Mouse (Mus musculus) hindbrain, embryonic 16.5 days (tissue): ENCODE measurements around the gene Wdfy4. TPM values are rescaled to one million over a fixed set of nuclear protein-coding genes. Genes with fewer than 3 reads are reported as not detected.
A peak's percentile ranks its signal among the peaks of the same experiment; 100 is the strongest.

ENCODE experiments used
- ATAC-seq: fragments of 200-750 bp; cut with Nextera tagmentation; 2 replicates; pipeline ENCODE4 v1.8.0; 2017; ENCODE audit warnings: moderate TSS enrichment, moderate library complexity
- H3K27ac ChIP-seq: fragments of 300-500 bp; sonication (generic); 2 replicates; pipeline ENCODE4 v1.5.1; 2014; ENCODE audit warnings: low read depth, mild to moderate bottlenecking, control low read depth, low read length, moderate library complexity
- H3K27me3 ChIP-seq: fragments of 300-500 bp; sonication (generic); replicated peaks from 2 replicates; pipeline ENCODE4 v1.6.1; 2014; ENCODE audit warnings: low read length; ENCODE audit not compliant: control insufficient read depth, insufficient read depth
- H3K36me3 ChIP-seq: fragments of 300-500 bp; sonication (generic); 2 replicates; pipeline ENCODE4 v1.6.1; 2014; ENCODE audit warnings: mild to moderate bottlenecking, low read length, moderate library complexity, mixed read lengths; ENCODE audit not compliant: control insufficient read depth, insufficient read depth
- H3K4me1 ChIP-seq: fragments of 300-500 bp; sonication (generic); 2 replicates; pipeline ENCODE4 v1.6.1; 2014; ENCODE audit warnings: low read depth, low read length; ENCODE audit not compliant: control insufficient read depth, insufficient read depth
- H3K4me2 ChIP-seq: fragments of 300-500 bp; sonication (generic); 2 replicates; pipeline ENCODE4 v1.6.1; 2014; ENCODE audit warnings: mild to moderate bottlenecking, low read length, control low read depth, moderate library complexity
- H3K4me3 ChIP-seq: fragments of 300-500 bp; sonication (generic); 2 replicates; pipeline ENCODE4 v1.5.1; 2014; ENCODE audit warnings: mild to moderate bottlenecking, low read length, control low read depth, moderate library complexity
- H3K9ac ChIP-seq: fragments of 300-500 bp; sonication (generic); 2 replicates; pipeline ENCODE4 v1.6.1; 2014; ENCODE audit warnings: low read depth, mild to moderate bottlenecking, control low read depth, low read length, moderate library complexity
- H3K9me3 ChIP-seq: fragments of 300-500 bp; sonication (generic); 2 replicates; pipeline ENCODE4 v1.6.1; 2014; ENCODE audit warnings: mild to moderate bottlenecking, low read length, moderate library complexity; ENCODE audit not compliant: control insufficient read depth
- WGBS: fragments of 180-500 bp; shearing (Covaris S2); extraction: QIAGEN DNeasy Blood & Tissue Kit; methylation state at CpG from one replicate; pipeline ENCODE4 v1.1.7; 2014; 5-methylcytosine and 5-hydroxymethylcytosine counted together
- polyA plus RNA-seq: library from polyadenylated mRNA; unstranded; fragments of >200 nt; fragmentation: Nextera tagmentation; extraction: Ambion mirVana; gene quantifications from 2 replicates; pipeline ENCODE4 v1.2.1, GENCODE M21; 2015

Gene Wdfy4
- polyA plus RNA-seq, 1 experiment from 2014 or later = 0.15 TPM

DNA sequence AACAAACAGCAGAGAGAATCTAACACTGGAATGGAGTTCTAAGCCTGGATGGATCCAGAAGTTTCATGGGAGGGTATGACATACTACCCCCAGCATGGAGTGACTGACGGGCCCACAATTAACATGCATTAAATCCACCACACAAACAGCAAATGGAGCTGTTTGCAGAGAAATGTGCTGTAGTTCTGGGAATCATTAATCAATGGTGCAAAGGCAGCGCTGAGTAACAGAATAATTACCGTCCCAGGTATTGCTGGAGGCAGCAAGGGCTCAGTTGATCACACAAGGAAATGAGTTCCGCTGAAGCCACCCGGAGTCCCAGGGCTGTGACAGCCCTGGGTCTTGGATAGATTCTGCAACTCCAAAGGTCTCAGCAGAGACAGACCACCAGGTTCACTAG is 149.9 kb downstream of the Wdfy4 start:
- WGBS = 50% methylated on average over 5 of the region's 5 CpGs
- H3K9ac ChIP-seq = no peak overlapping the region
- no peak for ATAC-seq
- no peak overlapping the region for H3K4me3 ChIP-seq
- no peaks in the 10 kb centered on the region for H3K36me3 ChIP-seq
- no peak overlapping the region for H3K4me2 ChIP-seq
- no peaks in the 10 kb centered on the region; the same call in 1 of the 2 replicates for H3K27me3 ChIP-seq
- H3K4me1 ChIP-seq = no peaks in the 10 kb centered on the region
- no peaks in the 10 kb centered on the region for H3K9me3 ChIP-seq
- H3K27ac ChIP-seq = no peak overlapping the region

DNA sequence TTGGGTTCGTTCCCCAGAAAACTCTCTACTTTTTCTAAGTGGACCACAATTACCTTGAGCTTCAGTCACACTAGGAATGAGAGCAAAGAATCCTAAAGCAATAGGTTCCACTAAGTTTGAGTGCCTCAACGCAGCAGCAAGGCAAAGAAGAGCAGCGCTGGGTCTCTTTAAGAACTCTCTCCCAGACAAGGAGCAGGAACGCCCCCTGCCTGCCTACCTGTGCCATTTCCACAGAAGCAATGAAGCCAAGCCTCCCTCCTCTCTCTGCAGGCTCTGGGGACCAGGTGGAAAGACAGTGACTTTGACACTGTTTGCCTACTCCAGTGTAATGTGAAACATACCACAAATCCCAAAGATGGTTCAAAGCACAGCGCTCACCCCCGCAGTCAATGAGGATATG is 151.9 kb downstream of the Wdfy4 start:
- no peak overlapping the region for H3K4me3 ChIP-seq
- H3K27me3 ChIP-seq = no peaks in the 10 kb centered on the region
- no peaks in the 10 kb centered on the region for H3K4me1 ChIP-seq
- H3K27ac ChIP-seq = no peak overlapping the region
- 40% methylated on average over 6 of the region's 6 CpGs for WGBS
- no peak overlapping the region for H3K4me2 ChIP-seq
- H3K9me3 ChIP-seq = no peaks in the 10 kb centered on the region
- H3K9ac ChIP-seq = no peak overlapping the region
- no peaks in the 10 kb centered on the region for H3K36me3 ChIP-seq
- no peak for ATAC-seq

DNA sequence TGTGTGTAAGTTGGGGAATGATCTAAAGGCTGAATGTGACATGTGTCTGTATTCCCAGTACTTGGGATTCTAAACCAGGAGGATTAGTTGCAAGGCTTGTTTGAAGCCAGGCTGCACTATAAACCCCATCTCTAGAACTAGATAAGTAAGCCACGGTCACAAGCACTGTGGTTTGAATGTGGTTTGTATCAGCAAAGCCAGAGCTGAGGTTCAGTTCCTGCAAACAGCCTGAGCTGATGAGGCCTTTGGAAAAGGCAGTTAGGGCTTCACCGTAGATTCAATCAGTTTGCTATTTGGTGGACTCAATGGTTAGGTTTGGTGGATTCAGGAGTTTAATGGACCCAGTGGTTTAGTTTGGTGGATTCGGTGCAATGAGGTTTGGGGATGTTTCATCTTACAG is 154.5 kb downstream of the Wdfy4 start:
- no peaks in the 10 kb centered on the region for H3K27me3 ChIP-seq
- H3K36me3 ChIP-seq = no peaks in the 10 kb centered on the region
- no peak overlapping the region for H3K9ac ChIP-seq
- ATAC-seq = no peak
- H3K9me3 ChIP-seq = no peaks in the 10 kb centered on the region
- H3K4me2 ChIP-seq = no peak overlapping the region
- H3K27ac ChIP-seq = no peak overlapping the region
- WGBS = 95% methylated on average over 3 of the region's 3 CpGs
- H3K4me1 ChIP-seq = no peaks in the 10 kb centered on the region
- H3K4me3 ChIP-seq = no peak overlapping the region

DNA sequence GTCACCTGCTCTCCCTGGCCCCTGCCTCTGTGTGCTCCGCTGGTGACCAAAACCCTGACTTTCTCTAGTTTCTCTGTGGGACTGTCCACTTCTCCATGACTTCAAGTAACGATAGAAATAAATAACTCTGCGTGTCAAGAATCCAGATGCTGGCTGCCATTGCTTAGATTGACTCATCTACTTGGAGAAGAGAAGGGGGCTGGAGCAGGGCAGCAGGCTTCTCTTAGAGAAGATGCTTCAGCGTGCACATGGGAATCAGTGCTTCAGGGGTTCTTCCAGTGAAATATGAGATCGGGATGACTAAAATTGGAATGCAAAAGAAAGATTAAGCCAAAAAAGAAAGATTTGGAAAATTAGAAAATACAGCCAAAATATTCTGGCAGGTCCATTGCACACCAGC is 165.7 kb downstream of the Wdfy4 start:
- ATAC-seq = no peak

DNA sequence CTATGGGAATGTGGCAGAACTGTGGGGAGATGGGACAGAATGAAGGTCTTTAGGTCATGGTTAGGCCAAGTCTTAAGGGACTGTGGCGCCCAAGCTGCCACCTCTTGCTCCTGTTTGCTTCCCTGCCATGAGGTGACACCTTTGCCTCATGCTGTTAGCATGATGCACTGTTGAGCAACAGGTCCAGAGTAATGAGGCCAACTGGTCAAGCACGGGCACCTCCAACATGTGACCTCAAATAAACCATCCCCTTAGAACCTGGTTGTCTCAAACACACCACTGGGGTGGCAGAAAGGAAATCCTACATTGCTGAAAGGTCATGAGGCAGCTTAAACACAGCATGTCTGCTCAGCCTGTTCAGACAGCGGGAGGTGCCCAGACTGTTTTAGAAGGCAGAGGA is 166.3 kb downstream of the Wdfy4 start:
- H3K4me1 ChIP-seq = no peaks in the 10 kb centered on the region
- H3K27me3 ChIP-seq = no peaks in the 10 kb centered on the region
- H3K4me3 ChIP-seq = no peak overlapping the region
- no peaks in the 10 kb centered on the region for H3K36me3 ChIP-seq
- H3K9me3 ChIP-seq = no peaks in the 10 kb centered on the region
- H3K9ac ChIP-seq = no peak overlapping the region
- H3K4me2 ChIP-seq = no peak overlapping the region
- ATAC-seq = no peak
- no peak overlapping the region for H3K27ac ChIP-seq
- 82% methylated on average over 3 of the region's 3 CpGs for WGBS

More for the DNA sequence above, 165.7 kb downstream of the Wdfy4 start:
- no peak overlapping the region for H3K4me3 ChIP-seq
- no peaks in the 10 kb centered on the region for H3K4me1 ChIP-seq
- no peaks in the 10 kb centered on the region for H3K9me3 ChIP-seq
- WGBS = 80% methylated on average over 5 of the region's 5 CpGs
- no peaks in the 10 kb centered on the region for H3K36me3 ChIP-seq
- H3K27ac ChIP-seq = no peak overlapping the region
- no peak overlapping the region for H3K9ac ChIP-seq
- H3K4me2 ChIP-seq = no peak overlapping the region
- H3K27me3 ChIP-seq = no peaks in the 10 kb centered on the region

DNA sequence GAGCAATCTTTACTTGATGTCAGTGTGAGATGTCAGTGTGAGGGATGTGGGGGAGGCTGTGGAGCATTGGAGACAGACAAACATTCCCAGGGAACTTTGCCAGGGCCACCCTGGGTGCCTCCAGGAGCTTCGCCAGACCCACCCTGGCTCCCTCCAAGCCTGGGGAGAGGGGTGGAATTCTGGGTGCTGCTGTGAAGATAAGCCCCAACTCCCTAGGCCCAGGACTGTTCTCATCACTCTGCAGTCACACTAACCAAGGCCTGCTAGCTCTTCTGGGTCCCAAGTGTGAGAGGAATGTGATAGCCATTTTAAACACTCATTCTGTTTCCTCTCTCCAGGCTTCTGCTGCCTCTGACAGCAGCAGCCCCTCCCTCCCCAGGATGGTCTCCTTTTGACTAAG is 177.7 kb downstream of the Wdfy4 start:
- Histone ChIP-seq H3K27ac (no peak overlapping the region), H3K4me1 (no peaks in the 10 kb centered on the region), H3K27me3 (no peaks in the 10 kb centered on the region), H3K4me2 (no peak overlapping the region), H3K4me3 (no peak overlapping the region), H3K9me3 (no peaks in the 10 kb centered on the region), H3K9ac (no peak overlapping the region), H3K36me3 (no peaks in the 10 kb centered on the region)
- no peak for ATAC-seq
- 100% methylated on average over 1 of the region's 1 CpGs for WGBS

DNA sequence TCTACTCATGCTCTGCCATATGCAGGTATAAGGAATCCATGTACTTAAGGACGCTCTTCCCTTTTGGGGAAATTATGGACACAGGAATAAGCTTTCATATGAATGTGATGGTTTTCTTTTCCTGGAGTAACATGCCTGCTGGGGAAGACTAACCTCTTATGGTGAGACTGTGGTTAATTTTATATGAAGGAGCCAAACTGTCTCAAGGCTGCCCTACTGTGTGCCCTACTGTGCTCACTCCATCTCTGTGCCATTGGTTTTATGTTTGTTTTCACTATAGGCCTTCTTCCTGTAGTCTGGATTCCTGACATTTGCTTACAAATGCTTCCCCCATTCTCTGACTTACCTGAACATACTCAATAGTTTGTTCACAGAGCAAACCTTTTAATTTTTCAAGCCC is 180.2 kb downstream of the Wdfy4 start:
- no peaks in the 10 kb centered on the region for H3K36me3 ChIP-seq
- ATAC-seq = no peak
- H3K4me1 ChIP-seq = peaks cover 4% of the 10 kb centered on the region
- no peak overlapping the region for H3K4me2 ChIP-seq
- WGBS = 93% methylated on average over 1 of the region's 1 CpGs
- no peaks in the 10 kb centered on the region for H3K27me3 ChIP-seq
- H3K9ac ChIP-seq = no peak overlapping the region
- no peaks in the 10 kb centered on the region for H3K9me3 ChIP-seq
- no peak overlapping the region for H3K27ac ChIP-seq
- no peak overlapping the region for H3K4me3 ChIP-seq

DNA sequence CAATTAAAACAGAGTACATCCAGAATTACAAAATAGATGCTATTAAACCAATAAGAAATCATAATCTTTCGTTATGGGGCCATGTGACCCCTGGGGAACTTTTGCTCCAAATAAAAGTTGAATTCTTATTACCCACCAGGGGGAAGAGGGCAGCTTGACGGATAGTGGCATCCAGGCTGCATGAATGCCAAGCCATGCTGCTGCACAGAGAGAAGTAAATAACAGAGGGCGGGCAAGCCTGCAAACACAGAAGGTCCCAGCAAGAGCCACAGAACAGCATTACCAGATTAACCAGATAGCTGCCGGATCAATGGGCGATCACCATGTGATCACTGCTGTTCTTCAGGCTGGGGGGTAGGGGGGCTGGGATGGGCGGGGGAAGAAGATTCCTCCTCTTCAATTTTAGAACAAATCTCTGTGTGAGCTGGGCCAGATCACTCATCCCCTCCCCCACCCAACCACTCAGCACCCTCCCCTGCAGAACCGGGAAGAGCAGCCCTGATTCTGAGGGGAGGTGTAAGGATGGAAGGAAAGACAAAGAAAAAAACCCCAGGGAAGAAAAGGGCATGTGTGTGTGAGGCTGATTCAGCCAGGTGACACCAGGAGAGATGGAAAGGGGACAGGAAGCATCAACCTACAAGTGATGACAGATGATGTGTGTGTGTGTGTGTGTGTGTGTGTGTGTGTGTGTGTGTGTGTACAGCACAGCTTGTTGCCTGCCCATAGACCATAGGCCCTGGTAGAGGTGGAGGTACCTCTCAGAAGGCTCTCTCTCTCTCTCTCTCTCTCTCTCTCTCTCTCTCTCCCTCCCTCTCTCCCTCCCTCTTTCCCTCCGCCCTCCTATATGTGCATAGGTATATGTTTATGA is 185.0 kb downstream of the Wdfy4 start:
- Histone ChIP-seq H3K9ac (0 out of 2 replicates have a peak overlapping the region, but pooled peaks have one; percentile 15), H3K36me3 (no peaks in the 10 kb centered on the region), H3K9me3 (no peaks in the 10 kb centered on the region), H3K4me1 (peaks cover 13% of the 10 kb centered on the region), H3K4me2 (no peak overlapping the region; the same call in 1 of the 2 replicates), H3K27me3 (no peaks in the 10 kb centered on the region), H3K27ac (0 out of 2 replicates have a peak overlapping the region, but pooled peaks have one; percentile 19), H3K4me3 (no peak overlapping the region)
- WGBS = 26% methylated on average over 8 of the region's 8 CpGs
- ATAC-seq = peak; percentile 72

DNA sequence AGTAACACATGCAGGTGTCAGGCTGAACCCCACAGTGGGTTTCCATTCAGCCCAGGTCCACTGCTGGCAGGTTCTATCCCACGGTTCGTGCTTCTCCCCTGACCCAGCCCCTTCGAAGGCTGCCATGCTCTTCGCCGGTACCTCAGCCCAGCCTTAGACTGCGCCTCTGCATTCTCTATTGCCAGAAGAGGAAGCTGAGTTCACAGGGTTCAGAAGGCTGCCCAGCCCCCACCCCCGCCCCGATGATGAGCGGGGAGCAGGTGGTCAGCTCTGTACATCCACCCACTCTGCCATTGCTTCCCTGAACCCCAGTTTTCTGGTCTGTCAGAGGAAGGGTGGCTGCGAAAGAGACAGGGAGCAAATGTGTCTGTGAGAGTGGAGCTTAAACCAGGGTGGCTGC is 185.8 kb downstream of the Wdfy4 start:
- Histone ChIP-seq H3K36me3 (no peaks in the 10 kb centered on the region), H3K9me3 (no peaks in the 10 kb centered on the region), H3K27ac (peak overlapping the region; percentile 32; the same call in 1 of the 2 replicates), H3K4me2 (no peak overlapping the region), H3K4me3 (no peak overlapping the region), H3K27me3 (no peaks in the 10 kb centered on the region), H3K4me1 (peaks cover 22% of the 10 kb centered on the region), H3K9ac (peak overlapping the region; percentile 24)
- peak; percentile 27; the same call in 1 of the 2 replicates for ATAC-seq
- WGBS = 26% methylated on average over 10 of the region's 10 CpGs
